ENCODE assay signal across 21 mouse cellular contexts in the genomic region with DNA sequence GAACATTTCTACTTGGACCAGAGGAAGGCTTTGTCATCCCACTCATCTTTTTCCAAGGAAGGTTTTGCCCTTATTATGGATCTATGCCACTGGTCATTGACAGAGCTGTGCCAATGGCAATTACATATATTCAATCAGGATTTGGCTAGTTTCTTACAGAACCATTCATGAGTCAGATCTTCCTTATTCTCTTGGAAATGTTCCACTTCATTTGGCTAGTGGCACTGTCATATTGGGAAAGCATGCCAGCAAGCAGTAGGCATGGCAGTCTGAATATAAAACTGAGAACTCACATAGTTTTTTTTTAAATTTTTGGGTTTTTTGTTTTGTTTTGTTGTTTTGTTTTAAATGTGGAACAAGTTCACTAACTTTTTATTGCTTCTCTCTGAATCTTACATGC. TPM values are rescaled to one million over a fixed set of nuclear protein-coding genes. Genes with fewer than 3 reads are reported as not detected.
"Had no signal": no experiment of that assay in that cellular context is flagged by ENCODE, and none has a peak within 500 bp of the region (broad histone marks: within the 10 kb centered on the region; RNA-seq: fewer than 3 reads in every experiment).

No protein-coding gene starts in this region.

- DNase-seq: lung, adult 18-20 months; lung, embryonic 14.5 days; lung, postnatal 10 days; lung, postnatal 4 days; midbrain, embryonic 14.5 days; right cerebral cortex, postnatal 14 days; thymus, adult 2 months; thymus, postnatal 25 days; thymus, postnatal 4 days had no signal

- ATAC-seq: midbrain, embryonic 16.5 days had no signal

RNA-seq across cellular contexts. Expression of gene Vmn1r46, which starts 2.8 kb away (rescaled TPM):
- polyA plus RNA-seq: lung, embryonic 14.5 days; lung, embryonic 16.5 days; midbrain, embryonic 10.5 days; midbrain, embryonic 12.5 days; midbrain, embryonic 14.5 days; midbrain, embryonic 16.5 days; myocyte; neural tube, embryonic 12.5 days; neural tube, embryonic 14.5 days; spleen, adult 2 months; stomach, embryonic 15.5 days; stomach, postnatal 0 days; testis, adult 2 months; thymus, adult 2 months; urinary bladder, adult 2 months had no signal

RNA-seq across cellular contexts. Expression of gene Vmn1r45, which starts 25.9 kb away (rescaled TPM):
- polyA plus RNA-seq: lung, embryonic 14.5 days; lung, embryonic 16.5 days; midbrain, embryonic 10.5 days; midbrain, embryonic 12.5 days; midbrain, embryonic 14.5 days; midbrain, embryonic 16.5 days; myocyte; neural tube, embryonic 12.5 days; neural tube, embryonic 14.5 days; spleen, adult 2 months; stomach, embryonic 15.5 days; stomach, postnatal 0 days; testis, adult 2 months; thymus, adult 2 months; urinary bladder, adult 2 months had no signal

RNA-seq across cellular contexts. Expression of gene Vmn1r47, which starts 49.6 kb away (rescaled TPM):
- polyA plus RNA-seq: lung, embryonic 14.5 days; lung, embryonic 16.5 days; midbrain, embryonic 10.5 days; midbrain, embryonic 12.5 days; midbrain, embryonic 14.5 days; midbrain, embryonic 16.5 days; myocyte; neural tube, embryonic 12.5 days; neural tube, embryonic 14.5 days; spleen, adult 2 months; stomach, embryonic 15.5 days; stomach, postnatal 0 days; testis, adult 2 months; thymus, adult 2 months; urinary bladder, adult 2 months had no signal
